Mouse (Mus musculus) spleen, adult 2 months (tissue): Measurements from ENCODE around the gene Ddr1. TPM values are rescaled to one million over a fixed set of nuclear protein-coding genes. Genes with fewer than 3 reads are reported as not detected.

Experiments
- DNase-seq, 2 experiments: peaks; one replicate each; pipeline versions ENCODE4 v3.0.0 to v3.0.0-alpha.2; 2012 to 2021; ENCODE audit warnings: low spot score in 2 of 2, low read depth in 1 of 2
- H3K27ac ChIP-seq: fragments of 200-500 bp; 2 replicates; pipeline ENCODE4 v1.5.1; 2012; ENCODE audit warnings: low read length, inconsistent platforms; ENCODE audit not compliant: insufficient read depth
- H3K27me3 ChIP-seq: fragments of 200-500 bp; 2 replicates; pipeline ENCODE4 v1.6.1; 2012; ENCODE audit warnings: mild to moderate bottlenecking, moderate library complexity, low read length, inconsistent platforms; ENCODE audit not compliant: control insufficient read depth, insufficient read depth
- H3K36me3 ChIP-seq: fragments of 200-500 bp; 2 replicates; pipeline ENCODE4 v1.6.1; 2012; ENCODE audit warnings: mild to moderate bottlenecking, low read length, inconsistent platforms; ENCODE audit not compliant: control insufficient read depth, insufficient read depth
- H3K4me1 ChIP-seq: fragments of 200-500 bp; 2 replicates; pipeline ENCODE4 v1.6.1; 2011; ENCODE audit warnings: inconsistent platforms; ENCODE audit not compliant: control insufficient read depth, insufficient read depth, insufficient read length
- H3K4me3 ChIP-seq: fragments of 200-500 bp; 2 replicates; pipeline ENCODE4 v1.5.1; 2011; ENCODE audit warnings: mild to moderate bottlenecking, inconsistent platforms; ENCODE audit not compliant: insufficient read depth, insufficient read length; ENCODE audit errors: extremely low read depth
- CTCF ChIP-seq: fragments of 200-500 bp; IDR thresholded peaks from 2 replicates; pipeline ENCODE4 v1.5.1; 2011; ENCODE audit warnings: mild to moderate bottlenecking, inconsistent platforms; ENCODE audit not compliant: insufficient read depth, insufficient read length, insufficient replicate concordance; ENCODE audit errors: extremely low read depth
- POLR2A ChIP-seq: fragments of 200-500 bp; IDR thresholded peaks from 2 replicates; pipeline ENCODE4 v1.6.1; 2011; ENCODE audit warnings: low read depth, low read length, inconsistent platforms
- WGBS: fragments of 180-500 bp; shearing (Covaris S2); methylation state at CpG from one replicate; pipeline ENCODE4 v1.1.7; 2018; 5-methylcytosine and 5-hydroxymethylcytosine counted together
- polyA plus RNA-seq: library from polyadenylated mRNA; depleted of rRNA; stranded (reverse); fragments of >200 nt; gene quantifications from 2 replicates; pipeline ENCODE4 v1.2.3, GENCODE M21; 2012; rRNA removed

Gene Ddr1
- 27.0 and 38.7 TPM in 2 replicates for polyA plus RNA-seq

GRCm38 (mm10) chr17:35704621-35705464 lies at the start of gene Ddr1:
Ddr1 (minus strand) TSS chr17:35704621.
- 15% methylated on average over 19 of the region's 19 CpGs for WGBS
- Histone ChIP-seq H3K36me3 (no peaks in the 10 kb centered on the region), H3K4me1 (peaks cover 10% of the 10 kb centered on the region; the same call in 1 of the 2 replicates), H3K4me3 (peak within 1 kb of the TSS; percentile 25; the same call in 1 of the 2 replicates), H3K27ac (peak within 1 kb of the TSS; percentile 58; the same call in 1 of the 2 replicates), H3K27me3 (peaks cover 20% of the 10 kb centered on the region)
- DNase-seq, result no peak
- TF ChIP-seq POLR2A (no peak), CTCF (no peak)

DNA sequence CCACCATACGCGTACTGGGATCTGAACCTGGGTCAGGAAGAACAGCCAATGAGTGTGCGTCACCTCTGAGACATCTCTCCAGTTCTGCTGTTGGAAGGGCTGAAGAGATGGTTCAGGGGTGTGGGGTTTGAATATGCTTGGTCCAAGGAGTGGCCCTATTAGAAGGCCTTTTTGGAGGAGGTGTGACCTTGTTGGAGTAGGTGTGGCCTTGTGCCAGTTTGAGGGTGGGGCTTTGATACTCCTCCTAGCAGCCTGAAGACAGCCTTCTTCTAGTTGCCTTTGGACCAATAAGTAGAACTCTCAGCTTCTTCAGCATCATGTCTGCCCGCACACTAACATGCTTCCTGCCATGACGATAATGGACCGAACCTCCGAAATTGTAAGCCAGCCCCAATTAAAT lies 49.2 kb upstream of the Ddr1 start:
- Histone ChIP-seq H3K36me3 (no peaks in the 10 kb centered on the region), H3K4me3 (no peak overlapping the region), H3K27ac (no peak overlapping the region), H3K4me1 (peaks cover 11% of the 10 kb centered on the region; the same call in 1 of the 2 replicates), H3K27me3 (no peaks in the 10 kb centered on the region)
- no peak for DNase-seq
- WGBS, result 97% methylated on average over 7 of the region's 7 CpGs
- TF ChIP-seq POLR2A, result no peak
- no peak for TF ChIP-seq CTCF

DNA sequence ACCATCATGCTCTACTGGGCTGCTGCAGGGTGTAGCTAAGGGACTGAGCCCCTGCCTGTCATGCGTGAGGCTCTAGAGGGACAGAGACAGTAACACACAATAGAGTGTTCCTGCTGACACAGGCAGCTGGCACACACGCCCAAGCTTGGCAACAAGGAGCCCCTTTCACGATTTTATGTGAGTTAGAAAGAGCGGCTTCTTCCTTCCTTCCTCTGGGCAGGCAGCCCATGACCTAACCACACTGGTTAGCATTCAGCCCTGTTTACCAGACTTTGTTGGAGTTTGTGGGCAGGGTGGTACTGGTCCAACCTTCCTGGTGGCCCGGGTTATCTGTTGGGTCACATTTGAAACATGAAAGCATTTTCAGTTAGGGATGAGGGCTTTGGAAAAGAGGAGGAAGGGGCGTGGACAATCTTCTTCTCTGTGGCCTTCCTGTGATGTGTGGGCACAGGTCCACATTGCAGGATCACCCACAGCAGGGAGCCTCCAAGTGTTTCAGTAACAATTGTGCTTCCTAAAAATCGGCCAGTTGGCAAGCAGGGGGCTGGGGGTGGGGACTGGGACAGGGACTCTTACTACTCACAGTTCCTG lies 47.9 kb upstream of the Ddr1 start:
- DNase-seq, result no peak
- Histone ChIP-seq H3K4me1 (peaks cover 11% of the 10 kb centered on the region; the same call in 1 of the 2 replicates), H3K36me3 (no peaks in the 10 kb centered on the region), H3K4me3 (no peak overlapping the region), H3K27ac (0 out of 2 replicates have a peak overlapping the region, but pooled peaks have one; percentile 35), H3K27me3 (no peaks in the 10 kb centered on the region)
- TF ChIP-seq CTCF (no peak), POLR2A (no peak)
- 7% methylated on average over 7 of the region's 7 CpGs for WGBS

GRCm38 (mm10) chr17:35749685-35750084 lies 45.3 kb upstream of the Ddr1 start:
- DNase-seq, result no peak
- Histone ChIP-seq H3K27me3 (no peaks in the 10 kb centered on the region), H3K4me3 (no peak overlapping the region), H3K27ac (no peak overlapping the region), H3K36me3 (no peaks in the 10 kb centered on the region), H3K4me1 (peaks cover 11% of the 10 kb centered on the region; the same call in 1 of the 2 replicates)
- no peak for TF ChIP-seq CTCF
- no peak for TF ChIP-seq POLR2A
- 69% methylated on average over 10 of the region's 10 CpGs for WGBS

DNA sequence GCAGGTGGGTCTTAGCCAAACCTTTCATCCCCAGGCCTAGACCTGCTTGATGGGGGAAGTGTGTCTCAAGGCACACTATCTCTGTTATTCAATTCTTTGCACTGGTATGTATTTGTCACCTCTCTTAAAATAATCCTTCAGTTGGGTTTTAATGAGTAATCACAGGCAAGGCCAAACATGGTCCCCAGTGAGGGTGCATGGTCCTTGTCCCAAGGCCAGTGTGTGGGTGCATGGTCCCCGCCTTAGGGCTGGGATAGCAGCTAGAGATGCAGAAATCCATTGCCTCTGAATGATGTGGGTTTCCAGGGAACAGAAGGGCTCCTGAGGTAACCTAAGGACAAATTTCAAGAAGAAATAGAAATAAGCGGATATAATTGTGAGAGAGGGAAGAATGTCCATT lies 39.9 kb upstream of the Ddr1 start:
- H3K27ac ChIP-seq, result no peak overlapping the region
- TF ChIP-seq POLR2A (no peak), CTCF (no peak)

DNA sequence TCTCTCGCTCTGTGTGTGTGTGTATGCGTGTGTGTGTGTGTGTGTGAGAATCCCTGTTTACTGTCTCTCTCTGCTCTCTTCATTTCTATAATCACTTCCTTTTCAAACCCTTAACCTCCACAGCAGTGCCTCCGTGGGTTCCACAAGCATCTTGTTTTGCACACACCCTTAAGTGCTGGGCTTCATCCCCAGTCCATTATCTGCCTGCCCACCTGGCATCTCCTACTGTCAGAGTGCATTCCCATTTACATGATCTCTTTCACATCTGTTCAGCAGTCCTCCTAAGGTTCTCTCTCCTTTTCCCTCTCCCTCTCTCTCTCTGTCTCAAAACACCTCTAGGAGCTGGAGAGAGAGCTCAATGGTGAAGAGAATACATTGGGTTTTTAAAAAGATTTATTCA lies 38.5 kb upstream of the Ddr1 start:
- no peak for TF ChIP-seq CTCF
- no peak for TF ChIP-seq POLR2A
- H3K27me3 ChIP-seq, result no peaks in the 10 kb centered on the region
- H3K4me3 ChIP-seq, result no peak overlapping the region
- no peak for DNase-seq
- peak overlapping the region; percentile 37; the same call in 1 of the 2 replicates for H3K27ac ChIP-seq
- no peaks in the 10 kb centered on the region for H3K4me1 ChIP-seq
- H3K36me3 ChIP-seq, result no peaks in the 10 kb centered on the region
- WGBS, result 62% methylated on average over 3 of the region's 3 CpGs

More for the DNA sequence above, 39.9 kb upstream of the Ddr1 start:
- Histone ChIP-seq H3K4me3 (no peak overlapping the region), H3K36me3 (no peaks in the 10 kb centered on the region), H3K27me3 (no peaks in the 10 kb centered on the region), H3K4me1 (no peaks in the 10 kb centered on the region)
- no peak for DNase-seq
- WGBS, result 91% methylated on average over 2 of the region's 2 CpGs
